Mouse (Mus musculus): ENCODE results near the gene Rhox4e.
"Not testable (repeated sequence)": the region's sequence is repeated elsewhere in the genome, so short reads cannot be mapped to it uniquely, and the experiment has no call there.

The Rhox4e gene

GRCm38 (mm10) chrX:37557112-37557511 lies at the start of gene Rhox4e:
TSS of gene Rhox4e (plus strand) at chrX:37557412.
- not testable (repeated sequence) for DNase-seq (ENCODE audit: extremely low spot score, low spot score)

- not testable (repeated sequence) for DNase-seq (ENCODE audit: extremely low spot score, low spot score)
Measured at GRCm38 (mm10) chrX:37514059-37514458, 43.2 kb upstream of the Rhox4e start, which contains the start of gene Rhox4d. TSS of gene Rhox4d (plus strand) at chrX:37514359.

GRCm38 (mm10) chrX:37530152-37530551 lies 27.1 kb upstream of the Rhox4e start, which contains the start of gene Rhox2e:
TSS of gene Rhox2e (plus strand) at chrX:37530452.
- not testable (repeated sequence) for DNase-seq (ENCODE audit: extremely low spot score, low spot score)

- not testable (repeated sequence) for DNase-seq (ENCODE audit: extremely low spot score, low spot score)
Measured at GRCm38 (mm10) chrX:37541719-37542118, 15.5 kb upstream of the Rhox4e start, which contains the start of gene Rhox3e. TSS of gene Rhox3e (plus strand) at chrX:37542019.

- DNase-seq (ENCODE audit: extremely low spot score, low spot score) = not testable (repeated sequence)
Measured at GRCm38 (mm10) chrX:37571105-37571504, 13.9 kb downstream of the Rhox4e start, which contains the start of gene Rhox2f. TSS of gene Rhox2f (plus strand) at chrX:37571405.

GRCm38 (mm10) chrX:37572638-37573037 lies 15.4 kb downstream of the Rhox4e start:
- not testable (repeated sequence) for DNase-seq (ENCODE audit: extremely low spot score, low spot score)

- DNase-seq (ENCODE audit: extremely low spot score, low spot score) = not testable (repeated sequence)
Measured at GRCm38 (mm10) chrX:37580692-37581091, 23.5 kb downstream of the Rhox4e start, which contains the start of gene Rhox3f. TSS of gene Rhox3f (plus strand) at chrX:37580992.

GRCm38 (mm10) chrX:37607604-37608003 lies 50.4 kb downstream of the Rhox4e start, which contains the start of gene Rhox4f:
TSS of gene Rhox4f (minus strand) at chrX:37607704.
- not testable (repeated sequence) for DNase-seq (ENCODE audit: extremely low spot score, low spot score)

Data from neural tube, embryonic 10.5 days (tissue).